Mouse (Mus musculus) retina, embryonic 14.5 days (tissue): ENCODE measurements around the gene Gabrp.

Experiments used
- DNase-seq: peaks from one replicate; pipeline ENCODE4 v3.0.0-alpha.2; 2015; ENCODE audit warnings: low spot score

Gabrp gene

GRCm38 (mm10) chr11:33529576-33529975, 49.2 kb downstream of the Gabrp start:
- DNase-seq, result no peak

GRCm38 (mm10) chr11:33513376-33513991, 65.3 kb downstream of the Gabrp start, which contains the start of gene Ranbp17:
TSS of gene Ranbp17 (minus strand) at chr11:33513746.
- peak; percentile 81 for DNase-seq

GRCm38 (mm10) chr11:33512854-33513375, 65.8 kb downstream of the Gabrp start:
- peak; percentile 85 for DNase-seq

- DNase-seq, result no peak
Observed at GRCm38 (mm10) chr11:33509401-33509800, 69.4 kb downstream of the Gabrp start.
